Comparison of ENCODE assay signal across 7 mouse cellular contexts in the genomic region with DNA sequence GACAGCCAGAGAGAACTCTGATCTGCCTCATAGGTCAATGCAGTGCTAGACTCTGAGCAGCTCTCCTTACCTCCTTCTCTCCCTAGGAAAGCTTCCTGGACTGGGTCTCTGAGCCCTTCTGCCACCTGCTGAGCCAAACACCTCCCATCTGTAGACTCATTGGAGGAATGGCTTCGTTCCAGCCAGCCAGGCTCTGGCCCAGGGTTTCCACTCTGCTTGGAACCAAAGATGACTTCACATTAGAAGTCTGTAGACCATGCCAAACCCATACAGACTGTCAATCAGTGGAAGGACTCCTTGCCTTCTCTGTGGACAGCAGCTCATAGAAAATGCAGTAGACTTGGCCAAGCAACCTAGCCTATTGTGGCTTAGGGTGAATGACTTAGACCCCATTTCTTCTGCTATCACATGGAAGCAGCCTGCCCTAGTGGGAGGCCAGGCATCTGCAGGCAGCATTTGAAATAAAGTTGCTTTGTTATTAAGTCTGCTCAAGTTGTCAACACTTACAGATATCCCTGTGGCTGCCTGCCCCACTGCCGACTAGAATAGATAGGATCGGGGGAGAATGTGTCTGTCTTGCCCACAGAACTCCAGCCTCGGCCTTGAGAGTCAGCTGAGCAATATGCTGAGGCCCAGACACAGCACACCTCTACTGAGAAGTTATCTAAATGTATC.
DNase-seq lines count a peak whose midpoint lies in the region; ATAC-seq and TF ChIP-seq lines count a peak whose summit lies in the region.

No protein-coding gene starts in this region.

- H3K9me3 ChIP-seq in heart, embryonic 10.5 days, result no peaks in the 10 kb centered on the region
- H3K9me3 ChIP-seq in lung, postnatal 0 days (ENCODE audit: low read length), result no peaks in the 10 kb centered on the region
- H3K9me3 ChIP-seq in liver, embryonic 12.5 days (replicated peaks), result no peaks in the 10 kb centered on the region

- H3K27me3 ChIP-seq in heart, embryonic 10.5 days (ENCODE audit: insufficient read depth, poor library complexity, severe bottlenecking), result no peaks in the 10 kb centered on the region
- no peaks in the 10 kb centered on the region for H3K27me3 ChIP-seq in lung, postnatal 0 days (replicated peaks; ENCODE audit: insufficient read depth, low read length)
- H3K27me3 ChIP-seq in liver, embryonic 12.5 days (replicated peaks), result no peaks in the 10 kb centered on the region

- H3K4me3 ChIP-seq in heart, embryonic 10.5 days, result no peak overlapping the region
- H3K4me3 ChIP-seq in lung, postnatal 0 days (ENCODE audit: low read depth, low read length), result no peak overlapping the region
- H3K4me3 ChIP-seq in liver, embryonic 12.5 days, result no peak overlapping the region

- TF ChIP-seq EP300 in lung, postnatal 0 days (IDR thresholded peaks at IDR 0.05), result no peak

- peaks cover 25% of the 10 kb centered on the region for H3K4me1 ChIP-seq in heart, embryonic 10.5 days
- H3K4me1 ChIP-seq in lung, postnatal 0 days (ENCODE audit: insufficient read depth, low read depth, low read length), result peaks cover 10% of the 10 kb centered on the region
- H3K4me1 ChIP-seq in liver, embryonic 12.5 days, result no peaks in the 10 kb centered on the region

- DNase-seq in ovary, adult 18-20 months (ENCODE audit: low spot score), result peak; percentile 21
- DNase-seq in ovary, postnatal 14 days (ENCODE audit: low spot score), result no peak
- peak; percentile 86 for DNase-seq in cerebellum, adult 9-11 months
- DNase-seq in heart, embryonic 10.5 days (ENCODE audit: low spot score), result no peak
- DNase-seq in lung, postnatal 0 days (ENCODE audit: low spot score), result peak; percentile 68
- DNase-seq in embryo, embryonic 10.5 days (ENCODE audit: low spot score), result no peak

- 27% methylated on average over 4 of the region's 4 CpGs for WGBS in heart, embryonic 10.5 days
- 64% methylated on average over 4 of the region's 4 CpGs for WGBS in lung, postnatal 0 days
- 45% methylated on average over 4 of the region's 4 CpGs for WGBS in liver, embryonic 12.5 days (ENCODE audit: insufficient replicate concordance)

- peak; percentile 68 for ATAC-seq in lung, postnatal 0 days
- no peak for ATAC-seq in liver, embryonic 12.5 days

- peak overlapping the region; percentile 49 for H3K27ac ChIP-seq in heart, embryonic 10.5 days
- H3K27ac ChIP-seq in lung, postnatal 0 days (ENCODE audit: low read length), result no peak overlapping the region
- H3K27ac ChIP-seq in liver, embryonic 12.5 days, result no peak overlapping the region

- peaks cover 43% of the 10 kb centered on the region for H3K36me3 ChIP-seq in heart, embryonic 10.5 days
- H3K36me3 ChIP-seq in lung, postnatal 0 days (ENCODE audit: insufficient read depth, low read length), result 0 out of 2 replicates have a peak, but pooled peaks cover 8% of the 10 kb centered on the region
- peaks cover 21% of the 10 kb centered on the region for H3K36me3 ChIP-seq in liver, embryonic 12.5 days

- TF ChIP-seq CTCF in lung, postnatal 0 days (IDR thresholded peaks at IDR 0.05), result peak; percentile 38; the same call in 1 of the 2 replicates

- H3K4me2 ChIP-seq in lung, postnatal 0 days (replicated peaks; ENCODE audit: low read depth, low read length), result no peak overlapping the region
- no peak overlapping the region for H3K4me2 ChIP-seq in liver, embryonic 12.5 days

- H3K9ac ChIP-seq in lung, postnatal 0 days (replicated peaks; ENCODE audit: low read depth), result no peak overlapping the region
- H3K9ac ChIP-seq in liver, embryonic 12.5 days, result no peak overlapping the region

Comparison
In these comparisons a context has a peak if more than half of its experiments do, and no peak if none do; other contexts are left out.
1. DNase-seq: peak in ovary, adult 18-20 months (single experiment), cerebellum, adult 9-11 months (single experiment) and lung, postnatal 0 days (single experiment); none in ovary, postnatal 14 days (single experiment), heart, embryonic 10.5 days (single experiment) and embryo, embryonic 10.5 days (single experiment).